Mouse (Mus musculus): ENCODE results near the gene Magea5. TPM values are rescaled to one million over a fixed set of nuclear protein-coding genes. Genes with fewer than 3 reads are reported as not detected.
"Not testable (repeated sequence)": the region's sequence is repeated elsewhere in the genome, so short reads cannot be mapped to it uniquely, and the experiment has no call there.

Gene Magea5
- not detected in 2 replicates for polyA plus RNA-seq (2016; fragmentation: Nextera tagmentation; extraction: Ambion mirVana)

GRCm38 (mm10) chrX:155063045-155063444, at the start of gene Magea5:
Gene Magea5 (minus strand): TSS chrX:155063145.
- H3K9me3 ChIP-seq (replicated peaks); H3K4me1 ChIP-seq (replicated peaks); ATAC-seq (ENCODE audit: insufficient number of reproducible peaks, low FRiP score); H3K4me2 ChIP-seq; H3K4me3 ChIP-seq; H3K36me3 ChIP-seq; H3K27ac ChIP-seq (ENCODE audit: poor library complexity, severe bottlenecking); H3K9ac ChIP-seq; H3K27me3 ChIP-seq (replicated peaks): not testable (repeated sequence)
- 75% methylated on average over 16 of the region's 16 CpGs for WGBS

GRCm38 (mm10) chrX:155098024-155098423, 35.1 kb upstream of the Magea5 start:
- H3K36me3 ChIP-seq = no peaks in the 10 kb centered on the region
- ATAC-seq (ENCODE audit: insufficient number of reproducible peaks, low FRiP score) = no peak
- no peak overlapping the region for H3K4me3 ChIP-seq
- H3K4me2 ChIP-seq = no peak overlapping the region
- no peaks in the 10 kb centered on the region for H3K4me1 ChIP-seq (replicated peaks)
- H3K9me3 ChIP-seq (replicated peaks) = no peaks in the 10 kb centered on the region
- H3K9ac ChIP-seq = no peak overlapping the region
- H3K27me3 ChIP-seq (replicated peaks) = no peaks in the 10 kb centered on the region
- no peak overlapping the region for H3K27ac ChIP-seq (ENCODE audit: poor library complexity, severe bottlenecking)

GRCm38 (mm10) chrX:155093566-155093965, 30.6 kb upstream of the Magea5 start, which contains the start of gene Magea2:
Gene Magea2 (minus strand): TSS chrX:155093666.
- not testable (repeated sequence) for H3K9me3 ChIP-seq (replicated peaks); H3K4me1 ChIP-seq (replicated peaks); H3K4me3 ChIP-seq; H3K4me2 ChIP-seq; ATAC-seq (ENCODE audit: insufficient number of reproducible peaks, low FRiP score); H3K27me3 ChIP-seq (replicated peaks); H3K27ac ChIP-seq (ENCODE audit: poor library complexity, severe bottlenecking); H3K9ac ChIP-seq; H3K36me3 ChIP-seq
- WGBS = 75% methylated on average over 3 of the region's 4 CpGs

GRCm38 (mm10) chrX:155089693-155090092, 26.7 kb upstream of the Magea5 start, which contains the start of gene Magea1:
Gene Magea1 (minus strand): TSS chrX:155089793.
- H3K9me3 ChIP-seq (replicated peaks); H3K4me3 ChIP-seq; H3K36me3 ChIP-seq; H3K9ac ChIP-seq; H3K4me2 ChIP-seq; H3K27me3 ChIP-seq (replicated peaks); H3K27ac ChIP-seq (ENCODE audit: poor library complexity, severe bottlenecking); ATAC-seq (ENCODE audit: insufficient number of reproducible peaks, low FRiP score); H3K4me1 ChIP-seq (replicated peaks): not testable (repeated sequence)
- WGBS = no CpG with 5 or more reads among the region's 2 CpGs

Other genes starting within 250 kb of the Magea5 start
- gene Cldn34b1, start 172.9 kb downstream of the Magea5 start, polyA plus RNA-seq (2016; fragmentation: Nextera tagmentation; extraction: Ambion mirVana) = not detected in 2 replicates
- not detected in 2 replicates for gene Magea6, start 127.2 kb downstream of the Magea5 start, polyA plus RNA-seq (2016; fragmentation: Nextera tagmentation; extraction: Ambion mirVana)
- gene Magea3, start 113.6 kb downstream of the Magea5 start, polyA plus RNA-seq (2016; fragmentation: Nextera tagmentation; extraction: Ambion mirVana) = not detected in 2 replicates
- gene Magea8, start 67.3 kb downstream of the Magea5 start, polyA plus RNA-seq (2016; fragmentation: Nextera tagmentation; extraction: Ambion mirVana) = not detected in 2 replicates
- gene Magea1, start 26.6 kb upstream of the Magea5 start, polyA plus RNA-seq (2016; fragmentation: Nextera tagmentation; extraction: Ambion mirVana) = not detected in 2 replicates
- gene Magea2, start 30.5 kb upstream of the Magea5 start, polyA plus RNA-seq (2016; fragmentation: Nextera tagmentation; extraction: Ambion mirVana) = not detected in 2 replicates
- gene Cldn34b2, start 65.3 kb upstream of the Magea5 start, polyA plus RNA-seq (2016; fragmentation: Nextera tagmentation; extraction: Ambion mirVana) = not detected in 2 replicates
- 67.6 and 76.1 TPM in 2 replicates for gene Sat1, start 153.3 kb upstream of the Magea5 start, polyA plus RNA-seq (2016; fragmentation: Nextera tagmentation; extraction: Ambion mirVana)
- 35.2 and 37.9 TPM in 2 replicates for gene Acot9, start 199.3 kb upstream of the Magea5 start, polyA plus RNA-seq (2016; fragmentation: Nextera tagmentation; extraction: Ambion mirVana)

Measured in heart, embryonic 12.5 days (tissue).